Mouse (Mus musculus) heart, postnatal 0 days (tissue): Measurements from ENCODE around the gene Cpm. TPM values are rescaled to one million over a fixed set of nuclear protein-coding genes. Genes with fewer than 3 reads are reported as not detected.

ENCODE experiments used
- ATAC-seq: fragments of 200-750 bp; cut with Nextera tagmentation; 2 replicates; pipeline ENCODE4 v1.8.0; 2017; ENCODE audit warnings: low read depth, moderate number of reproducible peaks, moderate library complexity; ENCODE audit not compliant: insufficient read depth
- DNase-seq: peaks from one replicate; pipeline ENCODE4 v3.0.0-alpha.2; 2016; ENCODE audit warnings: low spot score
- H3K27ac ChIP-seq: fragments of 300-500 bp; sonication (generic); 2 replicates; pipeline ENCODE4 v1.5.1; 2014; ENCODE audit warnings: low read depth, mild to moderate bottlenecking
- H3K27me3 ChIP-seq: fragments of 300-500 bp; sonication (generic); 2 replicates; pipeline ENCODE4 v1.6.1; 2014; ENCODE audit warnings: low read length, mixed read lengths; ENCODE audit not compliant: control insufficient read depth, insufficient read depth
- H3K36me3 ChIP-seq: fragments of 300-500 bp; sonication (generic); replicated peaks from 2 replicates; pipeline ENCODE4 v1.6.1; 2014; ENCODE audit warnings: low read length, mixed read lengths; ENCODE audit not compliant: control insufficient read depth, insufficient read depth
- H3K4me1 ChIP-seq: fragments of 300-500 bp; sonication (generic); 2 replicates; pipeline ENCODE4 v1.6.1; 2014; ENCODE audit warnings: antibody characterized with exemption; ENCODE audit not compliant: control insufficient read depth, insufficient read depth
- H3K4me2 ChIP-seq: fragments of 300-500 bp; sonication (generic); 2 replicates; pipeline ENCODE4 v1.6.1; 2014; ENCODE audit warnings: low read depth, mild to moderate bottlenecking, low read length, moderate library complexity
- H3K4me3 ChIP-seq: fragments of 300-500 bp; sonication (generic); 2 replicates; pipeline ENCODE4 v1.5.1; 2014; ENCODE audit warnings: low read depth, low read length
- H3K9ac ChIP-seq: fragments of 300-500 bp; sonication (generic); replicated peaks from 2 replicates; pipeline ENCODE4 v1.6.1; 2014; ENCODE audit warnings: low read depth, low read length, mixed read lengths
- H3K9me3 ChIP-seq: fragments of 300-500 bp; sonication (generic); replicated peaks from 2 replicates; pipeline ENCODE4 v1.6.1; 2016; ENCODE audit warnings: low read length; ENCODE audit not compliant: control insufficient read depth
- CTCF ChIP-seq: IDR thresholded peaks from 2 replicates; pipeline ENCODE4 v1.5.1; 2016; ENCODE audit warnings: antibody characterized with exemption, control low read depth, low read depth
- EP300 ChIP-seq: IDR thresholded peaks from 2 replicates; pipeline ENCODE4 v1.6.1; 2016; ENCODE audit warnings: antibody characterized with exemption, low read depth
- WGBS: fragments of 180-500 bp; shearing (Covaris S2); extraction: QIAGEN DNeasy Blood & Tissue Kit; methylation state at CpG from one replicate; pipeline ENCODE4 v1.1.7; 2014; 5-methylcytosine and 5-hydroxymethylcytosine counted together
- polyA plus RNA-seq: library from polyadenylated mRNA; unstranded; fragments of >200 nt; fragmentation: Nextera tagmentation; extraction: Ambion mirVana; gene quantifications from 2 replicates; pipeline ENCODE4 v1.2.1, GENCODE M21; 2015
- total RNA-seq: library from RNA; depleted of rRNA; stranded (reverse); fragments of >200 nt; gene quantifications from 2 replicates; pipeline ENCODE4 v1.2.3, GENCODE M21; 2014; ENCODE audit warnings: low replicate concordance; rRNA removed

The Cpm gene
- total RNA-seq: 0.53 and 4.7 TPM in 2 replicates
- 2.0 and 2.1 TPM in 2 replicates for polyA plus RNA-seq

- under 1% methylated on average over 72 of the region's 73 CpGs for WGBS
- peak within 1 kb of the TSS; percentile 63 for H3K4me3 ChIP-seq
- H3K4me2 ChIP-seq: peak within 1 kb of the TSS; percentile 75
- H3K36me3 ChIP-seq: no peaks in the 10 kb centered on the region
- no peaks in the 10 kb centered on the region for H3K9me3 ChIP-seq
- peak; percentile 43 for DNase-seq
- ATAC-seq: peak; percentile 93
- no peak within 1 kb of the TSS for H3K27ac ChIP-seq
- no peaks in the 10 kb centered on the region; the same call in 1 of the 2 replicates for H3K4me1 ChIP-seq
- no peak within 1 kb of the TSS for H3K9ac ChIP-seq
- peaks cover 56% of the 10 kb centered on the region for H3K27me3 ChIP-seq
- no peak for TF ChIP-seq EP300
- TF ChIP-seq CTCF: no peak
Measured at GRCm38 (mm10) chr10:117629169-117629971, at the start of gene Cpm. TSS of gene Cpm (plus strand) at chr10:117629500.

DNA sequence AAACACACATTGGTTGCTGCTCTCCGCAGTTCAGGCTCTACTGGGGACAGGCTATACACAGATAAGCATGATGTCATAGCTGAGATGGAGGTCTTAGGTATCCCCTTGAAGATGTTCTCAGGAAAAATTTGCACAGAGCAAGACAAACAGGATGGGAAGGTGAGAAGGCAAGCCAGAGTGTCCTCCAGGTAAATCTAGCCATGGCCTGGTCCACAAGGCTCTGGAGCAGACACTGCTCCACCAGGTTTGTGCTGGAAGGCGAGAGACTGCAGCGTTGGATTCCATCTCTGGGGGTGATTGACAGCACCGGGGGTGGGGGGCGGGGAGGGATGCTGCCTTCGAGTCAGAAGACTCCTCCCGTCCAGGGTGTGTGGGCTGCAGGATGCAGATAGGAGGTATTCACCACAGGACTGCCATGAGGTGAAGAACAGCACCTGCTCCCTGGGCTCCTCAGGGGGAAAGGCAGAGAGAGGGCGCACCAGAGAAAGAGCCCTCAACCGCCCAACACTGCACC, 49.5 kb upstream of the Cpm start:
- H3K4me3 ChIP-seq: no peak overlapping the region
- WGBS: 44% methylated on average over 9 of the region's 9 CpGs

GRCm38 (mm10) chr10:117580405-117580804, 48.9 kb upstream of the Cpm start:
- 77% methylated on average over 5 of the region's 5 CpGs for WGBS
- Histone ChIP-seq H3K27ac (no peak overlapping the region), H3K27me3 (no peaks in the 10 kb centered on the region), H3K4me3 (no peak overlapping the region), H3K4me2 (no peak overlapping the region), H3K9me3 (no peaks in the 10 kb centered on the region), H3K36me3 (no peaks in the 10 kb centered on the region), H3K9ac (no peak overlapping the region), H3K4me1 (no peaks in the 10 kb centered on the region)
- no peak for ATAC-seq
- TF ChIP-seq EP300 (no peak), CTCF (no peak)
- DNase-seq: no peak

More for the DNA sequence above, 49.5 kb upstream of the Cpm start:
- TF ChIP-seq CTCF (no peak), EP300 (no peak)
- Histone ChIP-seq H3K36me3 (no peaks in the 10 kb centered on the region), H3K27me3 (no peaks in the 10 kb centered on the region), H3K9me3 (no peaks in the 10 kb centered on the region), H3K4me1 (no peaks in the 10 kb centered on the region), H3K4me2 (no peak overlapping the region), H3K27ac (no peak overlapping the region), H3K9ac (no peak overlapping the region)
- ATAC-seq: no peak
- no peak for DNase-seq

GRCm38 (mm10) chr10:117581007-117581752, 48.1 kb upstream of the Cpm start:
- H3K27ac ChIP-seq: no peak overlapping the region
- TF ChIP-seq CTCF (no peak), EP300 (no peak)
- WGBS: 88% methylated on average over 11 of the region's 11 CpGs

DNA sequence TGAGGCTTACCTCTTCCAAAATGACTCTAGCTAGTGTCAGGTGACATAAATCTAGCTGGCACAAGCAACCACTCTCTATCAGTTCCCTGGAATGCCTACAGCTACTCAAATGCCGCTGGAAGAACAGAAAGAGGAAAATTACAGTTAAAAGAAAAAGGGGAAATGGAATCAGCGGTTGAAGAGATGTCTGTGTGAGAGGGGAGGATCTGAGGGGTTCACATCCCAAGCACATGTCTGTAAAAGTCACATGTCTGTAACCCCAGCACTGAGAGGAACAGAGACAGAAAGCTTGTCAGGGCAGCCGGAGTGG, 47.6 kb upstream of the Cpm start:
- Histone ChIP-seq H3K36me3 (no peaks in the 10 kb centered on the region), H3K4me2 (no peak overlapping the region), H3K27ac (no peak overlapping the region), H3K4me1 (no peaks in the 10 kb centered on the region), H3K4me3 (no peak overlapping the region), H3K9me3 (no peaks in the 10 kb centered on the region), H3K9ac (no peak overlapping the region), H3K27me3 (no peaks in the 10 kb centered on the region)
- 79% methylated on average over 3 of the region's 3 CpGs for WGBS
- DNase-seq (no peak), ATAC-seq (no peak)
- TF ChIP-seq EP300 (no peak), CTCF (no peak)

More at GRCm38 (mm10) chr10:117581007-117581752, 48.1 kb upstream of the Cpm start:
- Histone ChIP-seq H3K4me2 (no peak overlapping the region), H3K9ac (no peak overlapping the region), H3K9me3 (no peaks in the 10 kb centered on the region), H3K36me3 (no peaks in the 10 kb centered on the region), H3K4me1 (no peaks in the 10 kb centered on the region), H3K4me3 (no peak overlapping the region), H3K27me3 (no peaks in the 10 kb centered on the region)
- no peak for DNase-seq
- no peak for ATAC-seq
